ENCODE assay signal across 9 mouse cellular contexts in genomic region chr3:96497451-96498028, GRCm38 (mm10). TPM values are rescaled to one million over a fixed set of nuclear protein-coding genes. Genes with fewer than 3 reads are reported as not detected.
DNase-seq lines count a peak whose midpoint lies in the region; ATAC-seq and TF ChIP-seq lines count a peak whose summit lies in the region.
"Had no signal": no experiment of that assay in that cellular context is flagged by ENCODE, and none has a peak within 500 bp of the region (broad histone marks: within the 10 kb centered on the region; RNA-seq: fewer than 3 reads in every experiment).

No protein-coding gene starts in this region.

- TF ChIP-seq CTCF in testis, adult 2 months (IDR thresholded peaks at IDR 0.05; ENCODE audit: control insufficient read depth, insufficient read depth, insufficient replicate concordance, low read depth, low read length), result 0 out of 2 replicates have a peak, but pooled peaks have one; percentile 1

- TF ChIP-seq POLR2A in testis, adult 2 months (IDR thresholded peaks at IDR 0.05; ENCODE audit: control insufficient read depth, low read depth, low read length), result no peak

- peak; percentile 72 to 76 for DNase-seq in CD8-positive naive resting alpha-beta T cell, adult 2 months (ENCODE audit: low read depth in 2 of 2, low spot score in 2 of 2)
- DNase-seq in forebrain, embryonic 10.5 days (ENCODE audit: extremely low spot score, low spot score), result peak; percentile 83
- DNase-seq in kidney, postnatal 36 days, result peak; percentile 78 to 86

- no peak overlapping the region for H3K27ac ChIP-seq in brown adipose tissue, adult 24 weeks (replicated peaks; ENCODE audit: low read depth, low read length)
- peak overlapping the region; percentile 67; the same call in 1 of the 2 replicates for H3K27ac ChIP-seq in forebrain, embryonic 10.5 days
- H3K27ac ChIP-seq in heart, embryonic 16.5 days (ENCODE audit: low read length), result no peak overlapping the region
- peak overlapping the region; percentile 51 for H3K27ac ChIP-seq in liver, embryonic 15.5 days (replicated peaks)
- H3K27ac ChIP-seq in neural tube, embryonic 13.5 days (replicated peaks), result no peak overlapping the region
- no peak overlapping the region for H3K27ac ChIP-seq in testis, adult 2 months (ENCODE audit: control insufficient read depth, insufficient read depth, low read depth, low read length)

- ATAC-seq in heart, embryonic 16.5 days (replicated peaks; ENCODE audit: extremely low read depth, insufficient read depth, low FRiP score), result no peak
- ATAC-seq in liver, embryonic 15.5 days (ENCODE audit: insufficient read depth), result peak; percentile 37
- no peak for ATAC-seq in neural tube, embryonic 13.5 days (ENCODE audit: low read depth)

- peak overlapping the region; percentile 47 for H3K4me3 ChIP-seq in brown adipose tissue, adult 24 weeks (ENCODE audit: insufficient read depth, low read depth, low read length)
- peak overlapping the region; percentile 67 for H3K4me3 ChIP-seq in forebrain, embryonic 10.5 days
- peak overlapping the region; percentile 64 for H3K4me3 ChIP-seq in heart, embryonic 16.5 days (ENCODE audit: low read length)
- H3K4me3 ChIP-seq in liver, embryonic 15.5 days (replicated peaks), result peak overlapping the region; percentile 67
- peak overlapping the region; percentile 48 for H3K4me3 ChIP-seq in neural tube, embryonic 13.5 days
- peak overlapping the region; percentile 46 for H3K4me3 ChIP-seq in testis, adult 2 months (ENCODE audit: control insufficient read depth, low read depth, low read length)

- peaks cover 8% of the 10 kb centered on the region for H3K27me3 ChIP-seq in forebrain, embryonic 10.5 days (ENCODE audit: poor library complexity, severe bottlenecking)
- H3K27me3 ChIP-seq in heart, embryonic 16.5 days (ENCODE audit: control insufficient read depth, insufficient read depth, low read length), result no peaks in the 10 kb centered on the region
- no peaks in the 10 kb centered on the region for H3K27me3 ChIP-seq in liver, embryonic 15.5 days
- H3K27me3 ChIP-seq in neural tube, embryonic 13.5 days, result no peaks in the 10 kb centered on the region
- no peaks in the 10 kb centered on the region for H3K27me3 ChIP-seq in testis, adult 2 months (ENCODE audit: control insufficient read depth, insufficient read depth, low read length)

- peak overlapping the region; percentile 64 for H3K9ac ChIP-seq in heart, embryonic 16.5 days (ENCODE audit: low read length)
- H3K9ac ChIP-seq in liver, embryonic 15.5 days, result peak overlapping the region; percentile 70
- H3K9ac ChIP-seq in neural tube, embryonic 13.5 days, result peak overlapping the region; percentile 64

- H3K4me1 ChIP-seq in brown adipose tissue, adult 24 weeks (ENCODE audit: control insufficient read depth, insufficient read depth, insufficient read length, low read length), result no peaks in the 10 kb centered on the region
- H3K4me1 ChIP-seq in forebrain, embryonic 10.5 days, result peaks cover 29% of the 10 kb centered on the region
- peaks cover 8% of the 10 kb centered on the region for H3K4me1 ChIP-seq in heart, embryonic 16.5 days (ENCODE audit: control insufficient read depth, insufficient read depth, low read length)
- peaks cover 44% of the 10 kb centered on the region for H3K4me1 ChIP-seq in liver, embryonic 15.5 days (replicated peaks)
- peaks cover 10% of the 10 kb centered on the region for H3K4me1 ChIP-seq in neural tube, embryonic 13.5 days (replicated peaks)
- peaks cover 2% of the 10 kb centered on the region; the same call in 1 of the 2 replicates for H3K4me1 ChIP-seq in testis, adult 2 months (ENCODE audit: control insufficient read depth, insufficient read depth, low read length)

- H3K36me3 ChIP-seq in forebrain, embryonic 10.5 days (replicated peaks), result no peaks in the 10 kb centered on the region
- H3K36me3 ChIP-seq in heart, embryonic 16.5 days (ENCODE audit: control insufficient read depth, insufficient read depth), result no peaks in the 10 kb centered on the region
- no peaks in the 10 kb centered on the region for H3K36me3 ChIP-seq in liver, embryonic 15.5 days (replicated peaks)
- no peaks in the 10 kb centered on the region for H3K36me3 ChIP-seq in neural tube, embryonic 13.5 days
- H3K36me3 ChIP-seq in testis, adult 2 months (ENCODE audit: control insufficient read depth, insufficient read depth, low read length), result no peaks in the 10 kb centered on the region

- peak overlapping the region; percentile 89 for H3K4me2 ChIP-seq in heart, embryonic 16.5 days (ENCODE audit: low read depth, low read length)
- peak overlapping the region; percentile 94 for H3K4me2 ChIP-seq in liver, embryonic 15.5 days
- peak overlapping the region; percentile 82 for H3K4me2 ChIP-seq in neural tube, embryonic 13.5 days

- H3K9me3 ChIP-seq in forebrain, embryonic 10.5 days, result no peaks in the 10 kb centered on the region
- no peaks in the 10 kb centered on the region for H3K9me3 ChIP-seq in heart, embryonic 16.5 days (replicated peaks; ENCODE audit: control insufficient read depth, low read length)
- no peaks in the 10 kb centered on the region for H3K9me3 ChIP-seq in liver, embryonic 15.5 days (replicated peaks)
- no peaks in the 10 kb centered on the region for H3K9me3 ChIP-seq in neural tube, embryonic 13.5 days

- under 1% methylated on average over 19 of the region's 19 CpGs for WGBS in forebrain, embryonic 10.5 days
- under 1% methylated on average over 19 of the region's 19 CpGs for WGBS in heart, embryonic 16.5 days
- under 1% methylated on average over 19 of the region's 19 CpGs for WGBS in liver, embryonic 15.5 days (ENCODE audit: insufficient replicate concordance)
- under 1% methylated on average over 19 of the region's 19 CpGs for WGBS in neural tube, embryonic 13.5 days

RNA-seq across cellular contexts. Expression of gene Hfe2, which starts 27.4 kb away (rescaled TPM):
- 5.4 and 8.2 TPM in 2 replicates for polyA plus RNA-seq in brown adipose tissue, adult 24 weeks (2012; ENCODE audit: insufficient read depth, insufficient read length, missing spikeins)
- 1.6 and 1.8 TPM in 2 replicates for polyA plus RNA-seq in forebrain, embryonic 10.5 days (2016; fragmentation: Nextera tagmentation; extraction: Ambion mirVana)
- polyA plus RNA-seq in heart, embryonic 16.5 days (2015; fragmentation: Nextera tagmentation; extraction: Ambion mirVana), result 8.5 and 10.9 TPM in 2 replicates
- polyA plus RNA-seq in liver, embryonic 15.5 days (2015; fragmentation: Nextera tagmentation; extraction: Ambion mirVana), result 7.1 and 8.5 TPM in 2 replicates
- 1.0 and 1.4 TPM in 2 replicates for polyA plus RNA-seq in neural tube, embryonic 13.5 days (2015; fragmentation: Nextera tagmentation; extraction: Ambion mirVana)
- polyA plus RNA-seq in testis, adult 2 months (2012; rRNA removed), result 7.8 and 9.0 TPM in 2 replicates

RNA-seq across cellular contexts. Expression of gene BC107364, which starts 45.4 kb away (rescaled TPM):
- not detected in 2 replicates for polyA plus RNA-seq in brown adipose tissue, adult 24 weeks (2012; ENCODE audit: insufficient read depth, insufficient read length, missing spikeins)
- 0.20 TPM in 1 of 2 replicates, not detected in the other for polyA plus RNA-seq in forebrain, embryonic 10.5 days (2016; fragmentation: Nextera tagmentation; extraction: Ambion mirVana)
- 1.3 and 1.5 TPM in 2 replicates for polyA plus RNA-seq in heart, embryonic 16.5 days (2015; fragmentation: Nextera tagmentation; extraction: Ambion mirVana)
- not detected in 2 replicates for polyA plus RNA-seq in liver, embryonic 15.5 days (2015; fragmentation: Nextera tagmentation; extraction: Ambion mirVana)
- polyA plus RNA-seq in neural tube, embryonic 13.5 days (2015; fragmentation: Nextera tagmentation; extraction: Ambion mirVana), result not detected in 2 replicates
- polyA plus RNA-seq in testis, adult 2 months (2012; rRNA removed), result 4.7 and 5.5 TPM in 2 replicates
- polyA plus RNA-seq: large intestine, adult 2 months had no signal

Comparison
In these comparisons a context has a peak if more than half of its experiments do, and no peak if none do; other contexts are left out.
1. H3K27ac ChIP-seq: peak in forebrain, embryonic 10.5 days (single experiment) and liver, embryonic 15.5 days (single experiment); none in brown adipose tissue, adult 24 weeks (single experiment), heart, embryonic 16.5 days (single experiment), neural tube, embryonic 13.5 days (single experiment) and testis, adult 2 months (single experiment).
2. Peak in every context shown above with its lines, with median percentiles within 50 percentile points of each other: DNase-seq, H3K4me3 ChIP-seq, H3K4me2 ChIP-seq and H3K9ac ChIP-seq.